Mouse (Mus musculus): Measurements from ENCODE around the gene Twf1. TPM values are rescaled to one million over a fixed set of nuclear protein-coding genes. Genes with fewer than 3 reads are reported as not detected.

Gene Twf1
- polyA plus RNA-seq, 1 experiment from 2014 or later, result 81.7 TPM

DNA sequence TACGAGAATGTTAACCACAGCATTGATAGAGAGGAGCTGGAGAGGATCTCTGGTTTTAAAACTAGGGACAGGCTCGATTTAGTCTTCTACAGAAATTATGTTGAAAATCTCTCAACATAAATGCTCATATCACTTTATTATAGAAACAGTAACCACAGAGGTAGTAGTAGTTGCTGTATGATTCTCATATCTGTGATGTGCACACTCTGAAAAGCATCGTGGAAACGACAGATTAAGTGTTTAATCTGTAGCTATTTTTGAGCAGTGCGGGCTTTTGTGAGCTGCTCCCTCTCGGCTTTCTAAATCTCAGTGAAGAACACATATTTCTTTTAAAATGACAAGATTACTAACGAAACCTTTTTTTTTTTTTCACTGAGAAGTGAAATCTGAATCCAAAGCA lies 54.2 kb downstream of the Twf1 start:
- no peak overlapping the region for H3K4me2 ChIP-seq
- H3K4me3 ChIP-seq (ENCODE audit: low read depth, low read length), result no peak overlapping the region
- WGBS, result 73% methylated on average over 7 of the region's 7 CpGs
- ATAC-seq (ENCODE audit: insufficient read depth) (no peak), DNase-seq (no peak)
- H3K9me3 ChIP-seq (ENCODE audit: low read depth, low read length), result no peaks in the 10 kb centered on the region
- H3K4me1 ChIP-seq (ENCODE audit: insufficient read depth), result no peaks in the 10 kb centered on the region
- no peaks in the 10 kb centered on the region for H3K27me3 ChIP-seq (ENCODE audit: insufficient read depth, low read length)
- H3K9ac ChIP-seq, result no peak overlapping the region
- H3K36me3 ChIP-seq (ENCODE audit: insufficient read depth), result peaks cover 7% of the 10 kb centered on the region; the same call in 1 of the 2 replicates
- no peak overlapping the region for H3K27ac ChIP-seq (ENCODE audit: low read depth)
- TF ChIP-seq CTCF (IDR thresholded peaks at IDR 0.05; ENCODE audit: low read depth), result no peak

DNA sequence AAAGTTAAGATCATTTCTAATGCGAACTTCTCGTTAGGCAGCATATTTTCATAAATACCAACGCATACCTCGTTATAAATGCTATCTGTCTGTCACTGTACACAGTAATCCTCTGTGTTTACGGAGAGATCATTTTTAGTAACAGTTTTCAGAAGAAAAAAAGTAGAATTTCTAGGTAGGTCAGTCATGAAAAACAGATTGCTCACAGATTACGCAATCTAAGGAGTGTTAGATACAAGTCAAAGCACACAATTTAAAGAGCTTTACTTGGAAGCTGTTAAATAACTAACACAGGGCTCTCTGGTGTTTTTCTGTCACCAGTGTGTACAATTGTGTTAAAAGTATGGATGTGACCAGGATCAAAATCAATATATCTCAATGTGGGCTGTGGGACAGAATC lies 56.7 kb downstream of the Twf1 start:
- Histone ChIP-seq H3K27me3 (ENCODE audit: insufficient read depth, low read length) (no peaks in the 10 kb centered on the region), H3K4me1 (ENCODE audit: insufficient read depth) (no peaks in the 10 kb centered on the region), H3K4me2 (no peak overlapping the region), H3K27ac (ENCODE audit: low read depth) (no peak overlapping the region), H3K4me3 (ENCODE audit: low read depth, low read length) (no peak overlapping the region), H3K9ac (no peak overlapping the region), H3K9me3 (ENCODE audit: low read depth, low read length) (no peaks in the 10 kb centered on the region), H3K36me3 (ENCODE audit: insufficient read depth) (peaks cover 18% of the 10 kb centered on the region)
- 83% methylated on average over 6 of the region's 6 CpGs for WGBS
- DNase-seq, result no peak
- TF ChIP-seq CTCF (IDR thresholded peaks at IDR 0.05; ENCODE audit: low read depth), result no peak
- no peak for ATAC-seq (ENCODE audit: insufficient read depth)

DNA sequence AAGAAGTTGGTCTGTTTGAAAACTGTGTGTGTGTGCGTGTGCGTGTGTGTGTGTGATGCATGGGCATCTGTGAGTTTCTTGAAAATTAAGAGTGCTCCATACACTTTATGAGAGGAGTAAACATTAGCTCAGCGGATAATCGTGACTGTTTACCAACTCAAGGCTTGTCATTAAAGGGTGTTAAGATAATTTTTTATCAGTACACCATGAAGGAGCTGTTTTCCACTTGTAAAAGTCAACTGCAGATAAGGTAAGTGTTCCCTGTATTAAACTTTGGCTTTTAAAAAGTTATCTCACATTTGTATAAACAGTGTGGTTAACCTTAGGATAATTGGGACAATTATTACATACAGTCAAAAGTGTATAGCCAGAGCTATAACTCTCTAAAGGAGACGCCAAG lies 57.4 kb downstream of the Twf1 start:
- no peak for TF ChIP-seq CTCF (IDR thresholded peaks at IDR 0.05; ENCODE audit: low read depth)
- ATAC-seq (ENCODE audit: insufficient read depth), result no peak
- no peak overlapping the region for H3K27ac ChIP-seq (ENCODE audit: low read depth)

DNA sequence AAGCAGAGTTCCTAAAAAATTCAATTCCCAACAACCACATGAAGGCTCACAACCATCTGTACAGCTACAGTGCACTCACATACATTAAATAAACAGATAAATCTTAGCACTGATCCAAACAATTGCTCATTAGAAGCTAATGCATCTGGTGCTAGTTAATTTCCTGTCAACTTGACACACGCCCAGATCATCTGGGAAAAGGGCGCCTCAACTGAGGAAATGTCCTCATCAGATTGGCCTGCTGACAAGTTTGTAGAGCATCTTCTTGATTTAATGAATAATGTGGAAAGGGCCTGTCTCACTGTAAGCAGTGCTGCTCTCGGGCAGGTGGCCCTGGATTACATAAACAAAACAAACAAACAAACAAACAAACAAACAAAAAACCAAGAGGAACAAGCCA lies 59.2 kb downstream of the Twf1 start:
- H3K4me3 ChIP-seq (ENCODE audit: low read depth, low read length), result no peak overlapping the region
- peaks cover 23% of the 10 kb centered on the region for H3K36me3 ChIP-seq (ENCODE audit: insufficient read depth)
- DNase-seq, result peak; percentile 16
- no peaks in the 10 kb centered on the region for H3K27me3 ChIP-seq (ENCODE audit: insufficient read depth, low read length)
- 58% methylated on average over 3 of the region's 3 CpGs for WGBS
- ATAC-seq (ENCODE audit: insufficient read depth), result no peak
- no peak overlapping the region for H3K9ac ChIP-seq
- no peaks in the 10 kb centered on the region for H3K9me3 ChIP-seq (ENCODE audit: low read depth, low read length)
- TF ChIP-seq CTCF (IDR thresholded peaks at IDR 0.05; ENCODE audit: low read depth), result no peak
- no peak overlapping the region for H3K4me2 ChIP-seq
- H3K27ac ChIP-seq (ENCODE audit: low read depth), result no peak overlapping the region
- H3K4me1 ChIP-seq (ENCODE audit: insufficient read depth), result no peaks in the 10 kb centered on the region

More for the DNA sequence above, 57.4 kb downstream of the Twf1 start:
- no peaks in the 10 kb centered on the region for H3K9me3 ChIP-seq (ENCODE audit: low read depth, low read length)
- no peaks in the 10 kb centered on the region for H3K27me3 ChIP-seq (ENCODE audit: insufficient read depth, low read length)
- no peak overlapping the region for H3K4me2 ChIP-seq
- no peak for DNase-seq
- 55% methylated on average over 5 of the region's 5 CpGs for WGBS
- H3K4me3 ChIP-seq (ENCODE audit: low read depth, low read length), result no peak overlapping the region
- H3K4me1 ChIP-seq (ENCODE audit: insufficient read depth), result no peaks in the 10 kb centered on the region
- peaks cover 18% of the 10 kb centered on the region for H3K36me3 ChIP-seq (ENCODE audit: insufficient read depth)
- H3K9ac ChIP-seq, result no peak overlapping the region

Other genes with a start within 250 kb of the Twf1 start
- 5.0 and 5.4 TPM in 2 replicates for gene Adamts20, start 124.5 kb downstream of the Twf1 start, polyA plus RNA-seq (2014; fragmentation: Nextera tagmentation; extraction: Ambion mirVana)
- 9.5 and 10.5 TPM in 2 replicates for gene Pus7l, start 46.3 kb downstream of the Twf1 start, polyA plus RNA-seq (2014; fragmentation: Nextera tagmentation; extraction: Ambion mirVana)
- gene Irak4, start 46.2 kb downstream of the Twf1 start, polyA plus RNA-seq (2014; fragmentation: Nextera tagmentation; extraction: Ambion mirVana), result 6.9 and 8.4 TPM in 2 replicates
- gene Tmem117, start 39.3 kb upstream of the Twf1 start, polyA plus RNA-seq (2014; fragmentation: Nextera tagmentation; extraction: Ambion mirVana), result 2.8 and 3.0 TPM in 2 replicates